Mouse (Mus musculus) midbrain, embryonic 11.5 days (tissue): ENCODE results near the gene Aif1. TPM values are rescaled to one million over a fixed set of nuclear protein-coding genes. Genes with fewer than 3 reads are reported as not detected.
"Not testable (repeated sequence)": the region's sequence is repeated elsewhere in the genome, so short reads cannot be mapped to it uniquely, and the experiment has no call there.

Experiments used
- ATAC-seq: fragments of 200-750 bp; cut with Nextera tagmentation; 2 replicates; pipeline ENCODE4 v1.8.0; 2017; ENCODE audit warnings: moderate TSS enrichment, moderate library complexity; ENCODE audit not compliant: low FRiP score
- DNase-seq: peaks from one replicate; pipeline ENCODE4 v3.0.0; 2015; ENCODE audit warnings: low spot score; ENCODE audit errors: missing footprints
- H3K27ac ChIP-seq: fragments of 300-500 bp; sonication (generic); 2 replicates; pipeline ENCODE4 v1.5.1; 2014; ENCODE audit warnings: low read depth, low read length
- H3K27me3 ChIP-seq: fragments of 300-500 bp; sonication (generic); 2 replicates; pipeline ENCODE4 v1.6.1; 2014; ENCODE audit warnings: mild to moderate bottlenecking, low read length, moderate library complexity, mixed read lengths; ENCODE audit not compliant: control insufficient read depth, insufficient read depth
- H3K36me3 ChIP-seq: fragments of 300-500 bp; sonication (generic); 2 replicates; pipeline ENCODE4 v1.6.1; 2014; ENCODE audit warnings: mild to moderate bottlenecking, low read length, moderate library complexity, mixed read lengths; ENCODE audit not compliant: control insufficient read depth, insufficient read depth
- H3K4me1 ChIP-seq: fragments of 300-500 bp; sonication (generic); 2 replicates; pipeline ENCODE4 v1.6.1; 2014; ENCODE audit warnings: low read length; ENCODE audit not compliant: control insufficient read depth, insufficient read depth
- H3K4me2 ChIP-seq: fragments of 300-500 bp; sonication (generic); 2 replicates; pipeline ENCODE4 v1.6.1; 2014; ENCODE audit warnings: mild to moderate bottlenecking, moderate library complexity
- H3K4me3 ChIP-seq: fragments of 300-500 bp; sonication (generic); 2 replicates; pipeline ENCODE4 v1.5.1; 2014; ENCODE audit warnings: low read depth, low read length
- H3K9ac ChIP-seq: fragments of 300-500 bp; sonication (generic); 2 replicates; pipeline ENCODE4 v1.6.1; 2014; ENCODE audit warnings: low read length
- H3K9me3 ChIP-seq: fragments of 300-500 bp; sonication (generic); 2 replicates; pipeline ENCODE4 v1.6.1; 2016; ENCODE audit warnings: low read length; ENCODE audit not compliant: control insufficient read depth
- WGBS: fragments of 180-500 bp; shearing (Covaris S2); extraction: QIAGEN DNeasy Blood & Tissue Kit; methylation state at CpG from one replicate; pipeline ENCODE4 v1.1.7; 2014; 5-methylcytosine and 5-hydroxymethylcytosine counted together
- microRNA-seq: library from miRNA; unstranded; fragments of <30 nt; microRNA quantifications from one replicate; pipeline ENCODE4, GENCODE M21; 2017
- polyA plus RNA-seq: library from polyadenylated mRNA; unstranded; fragments of >200 nt; fragmentation: Nextera tagmentation; extraction: Ambion mirVana; gene quantifications from 2 replicates; pipeline ENCODE4 v1.2.1, GENCODE M21; 2014

The Aif1 gene
- polyA plus RNA-seq, 1 experiment from 2014 or later, result 8.4 TPM

- H3K36me3 ChIP-seq, H3K27me3 ChIP-seq, DNase-seq, ATAC-seq, H3K9ac ChIP-seq, H3K4me2 ChIP-seq, H3K27ac ChIP-seq, H3K9me3 ChIP-seq, H3K4me3 ChIP-seq: not testable (repeated sequence)
- 94% methylated on average over 9 of the region's 9 CpGs for WGBS
- peaks cover 23% of the 10 kb centered on the region for H3K4me1 ChIP-seq
Measured at GRCm38 (mm10) chr17:35123287-35123686, 52.6 kb downstream of the Aif1 start.

- ATAC-seq (no peak), DNase-seq (peak; percentile 93)
- no peaks in the 10 kb centered on the region for H3K27me3 ChIP-seq
- peaks cover 20% of the 10 kb centered on the region for H3K4me1 ChIP-seq
- peak within 1 kb of the TSS; percentile 86 for H3K4me3 ChIP-seq
- H3K36me3 ChIP-seq, result peaks cover 8% of the 10 kb centered on the region
- H3K9ac ChIP-seq, result peak within 1 kb of the TSS; percentile 88
- H3K27ac ChIP-seq, result peak within 1 kb of the TSS; percentile 86
- under 1% methylated on average over 19 of the region's 19 CpGs for WGBS
- peak within 1 kb of the TSS; percentile 98 for H3K4me2 ChIP-seq
- no peaks in the 10 kb centered on the region for H3K9me3 ChIP-seq
Measured at GRCm38 (mm10) chr17:35121871-35122303, 54.0 kb downstream of the Aif1 start, which contains the start of gene Csnk2b. TSS of gene Csnk2b (minus strand) at chr17:35122053.

GRCm38 (mm10) chr17:35121143-35121799, 54.6 kb downstream of the Aif1 start, which contains the start of gene Gpank1:
TSS of gene Gpank1 (plus strand) at chr17:35121455.
- WGBS, result under 1% methylated on average over 49 of the region's 50 CpGs
- H3K4me3 ChIP-seq, result peak within 1 kb of the TSS; percentile 86
- H3K9ac ChIP-seq, result peak within 1 kb of the TSS; percentile 88
- H3K27me3 ChIP-seq, result no peaks in the 10 kb centered on the region
- peak within 1 kb of the TSS; percentile 86 for H3K27ac ChIP-seq
- DNase-seq, result peak; percentile 98
- H3K4me2 ChIP-seq, result peak within 1 kb of the TSS; percentile 98
- no peaks in the 10 kb centered on the region for H3K9me3 ChIP-seq
- peak; percentile 95 for ATAC-seq
- peaks cover 15% of the 10 kb centered on the region for H3K4me1 ChIP-seq
- peaks cover 10% of the 10 kb centered on the region for H3K36me3 ChIP-seq

Small RNA genes within 50 kb of the gene (microRNA-seq; reads per million reads assigned to microRNA genes)
- not detected for gene Mir6973a
- gene Mir6974, result not detected

Other genes starting within 250 kb of the Aif1 start
- 11.0 and 12.3 TPM in 2 replicates for gene Neu1, start 244.8 kb downstream of the Aif1 start, polyA plus RNA-seq
- 0.08 and 0.26 TPM in 2 replicates for gene Hspa1b, start 216.8 kb downstream of the Aif1 start, polyA plus RNA-seq
- gene Gm20481, start 206.2 kb downstream of the Aif1 start, polyA plus RNA-seq, result not detected in 2 replicates
- 0.59 and 1.2 TPM in 2 replicates for gene Hspa1a, start 203.9 kb downstream of the Aif1 start, polyA plus RNA-seq
- 1.4 and 2.0 TPM in 2 replicates for gene Hspa1l, start 203.4 kb downstream of the Aif1 start, polyA plus RNA-seq
- gene Lsm2, start 194.2 kb downstream of the Aif1 start, polyA plus RNA-seq, result 213 and 234 TPM in 2 replicates
- gene Vars, start 175.1 kb downstream of the Aif1 start, polyA plus RNA-seq, result 76.1 and 81.2 TPM in 2 replicates
- gene Vwa7, start 159.5 kb downstream of the Aif1 start, polyA plus RNA-seq, result 0.07 TPM in 1 of 2 replicates, not detected in the other
- gene Sapcd1, start 148.1 kb downstream of the Aif1 start, polyA plus RNA-seq, result 5.3 and 7.3 TPM in 2 replicates
- gene Msh5, start 129.3 kb downstream of the Aif1 start, polyA plus RNA-seq, result 5.0 and 5.2 TPM in 2 replicates
- 73.8 and 83.9 TPM in 2 replicates for gene Clic1, start 126.1 kb downstream of the Aif1 start, polyA plus RNA-seq
- gene Ddah2, start 117.0 kb downstream of the Aif1 start, polyA plus RNA-seq, result 614 and 653 TPM in 2 replicates
- gene Ly6g6c, start 110.7 kb downstream of the Aif1 start, polyA plus RNA-seq, result not detected in 2 replicates
- gene Mpig6b, start 109.9 kb downstream of the Aif1 start, polyA plus RNA-seq, result 0.76 and 0.89 TPM in 2 replicates
- gene Ly6g6e, start 99.2 kb downstream of the Aif1 start, polyA plus RNA-seq, result not detected in 2 replicates
- gene Ly6g6d, start 98.0 kb downstream of the Aif1 start, polyA plus RNA-seq, result 0.97 and 1.5 TPM in 2 replicates
- gene Ly6g6f, start 90.5 kb downstream of the Aif1 start, polyA plus RNA-seq, result 0.28 and 0.74 TPM in 2 replicates
- gene Abhd16a, start 86.8 kb downstream of the Aif1 start, polyA plus RNA-seq, result 40.5 and 45.2 TPM in 2 replicates
- gene Ly6g5c, start 67.8 kb downstream of the Aif1 start, polyA plus RNA-seq, result not detected in 2 replicates
- gene Ly6g5b, start 60.6 kb downstream of the Aif1 start, polyA plus RNA-seq, result 0.86 and 1.2 TPM in 2 replicates
- 24.4 and 26.3 TPM in 2 replicates for gene Gpank1, start 54.6 kb downstream of the Aif1 start, polyA plus RNA-seq
- gene Csnk2b, start 54.0 kb downstream of the Aif1 start, polyA plus RNA-seq, result 293 and 299 TPM in 2 replicates
- gene D17H6S53E, start 49.7 kb downstream of the Aif1 start, polyA plus RNA-seq, result 7.1 and 8.1 TPM in 2 replicates
- 0.37 and 0.45 TPM in 2 replicates for gene Apom, start 44.0 kb downstream of the Aif1 start, polyA plus RNA-seq
- gene Bag6, start 40.9 kb downstream of the Aif1 start, polyA plus RNA-seq, result 96.0 and 104 TPM in 2 replicates
- 138 and 153 TPM in 2 replicates for gene Prrc2a, start 11.2 kb downstream of the Aif1 start, polyA plus RNA-seq
- 7.8 and 10.2 TPM in 2 replicates for gene Lst1, start 12.4 kb upstream of the Aif1 start, polyA plus RNA-seq
- gene Ltb, start 18.4 kb upstream of the Aif1 start, polyA plus RNA-seq, result 0.41 TPM in 1 of 2 replicates, not detected in the other
- 0.26 TPM in 1 of 2 replicates, not detected in the other for gene Tnf, start 25.9 kb upstream of the Aif1 start, polyA plus RNA-seq
- not detected in 2 replicates for gene Lta, start 29.3 kb upstream of the Aif1 start, polyA plus RNA-seq
- gene Gm16181, start 44.8 kb upstream of the Aif1 start, polyA plus RNA-seq, result not detected in 2 replicates
- gene Atp6v1g2, start 57.6 kb upstream of the Aif1 start, polyA plus RNA-seq, result 17.0 and 17.8 TPM in 2 replicates
- gene Nfkbil1, start 59.7 kb upstream of the Aif1 start, polyA plus RNA-seq, result 3.3 and 4.4 TPM in 2 replicates
- 649 and 657 TPM in 2 replicates for gene Ddx39b, start 65.7 kb upstream of the Aif1 start, polyA plus RNA-seq
- gene H2-D1, start 86.7 kb upstream of the Aif1 start, polyA plus RNA-seq, result 42.2 and 45.9 TPM in 2 replicates
- not detected in 2 replicates for gene H2-Q1, start 144.3 kb upstream of the Aif1 start, polyA plus RNA-seq
- 0.22 and 0.34 TPM in 2 replicates for gene H2-Q2, start 166.2 kb upstream of the Aif1 start, polyA plus RNA-seq
- 1.9 and 2.5 TPM in 2 replicates for gene H2-Q4, start 203.5 kb upstream of the Aif1 start, polyA plus RNA-seq
- gene H2-Q6, start 248.8 kb upstream of the Aif1 start, polyA plus RNA-seq, result 0.33 and 0.93 TPM in 2 replicates